Mouse (Mus musculus) forebrain, postnatal 0 days (tissue): ENCODE measurements around the gene Hnrnph2. TPM values are rescaled to one million over a fixed set of nuclear protein-coding genes. Genes with fewer than 3 reads are reported as not detected.

Experiments
- ATAC-seq: fragments of 200-750 bp; cut with Nextera tagmentation; 2 replicates; pipeline ENCODE4 v1.8.0; 2017; ENCODE audit warnings: mild to moderate bottlenecking, moderate library complexity
- DNase-seq: peaks from one replicate; pipeline ENCODE4 v3.0.0-alpha.2; 2015
- H3K27ac ChIP-seq: fragments of 300-500 bp; sonication (generic); 2 replicates; pipeline ENCODE4 v1.5.1; 2014; ENCODE audit warnings: low read depth, mild to moderate bottlenecking, antibody characterized with exemption, low read length, moderate library complexity, mixed read lengths
- H3K27me3 ChIP-seq: fragments of 300-500 bp; sonication (generic); 2 replicates; pipeline ENCODE4 v1.6.1; 2014; ENCODE audit warnings: mild to moderate bottlenecking, low read length, mixed read lengths; ENCODE audit not compliant: insufficient read depth
- H3K36me3 ChIP-seq: fragments of 300-500 bp; sonication (generic); 2 replicates; pipeline ENCODE4 v1.6.1; 2014; ENCODE audit warnings: mild to moderate bottlenecking, moderate library complexity; ENCODE audit not compliant: insufficient read depth
- H3K4me1 ChIP-seq: fragments of 300-500 bp; sonication (generic); 2 replicates; pipeline ENCODE4 v1.6.1; 2014; ENCODE audit warnings: antibody characterized with exemption; ENCODE audit not compliant: insufficient read depth
- H3K4me2 ChIP-seq: fragments of 300-500 bp; sonication (generic); 2 replicates; pipeline ENCODE4 v1.6.1; 2014; ENCODE audit warnings: low read depth, mild to moderate bottlenecking, moderate library complexity
- H3K4me3 ChIP-seq: fragments of 300-500 bp; sonication (generic); 2 replicates; pipeline ENCODE4 v1.5.1; 2014; ENCODE audit warnings: low read depth, low read length, mixed read lengths
- H3K9ac ChIP-seq: fragments of 300-500 bp; sonication (generic); 2 replicates; pipeline ENCODE4 v1.6.1; 2014; ENCODE audit warnings: mild to moderate bottlenecking
- H3K9me3 ChIP-seq: fragments of 300-500 bp; sonication (generic); 2 replicates; pipeline ENCODE4 v1.6.1; 2016; ENCODE audit warnings: low read length
- CTCF ChIP-seq: sonication (generic); IDR thresholded peaks from 2 replicates; pipeline ENCODE4 v1.5.1; 2016; ENCODE audit warnings: antibody characterized with exemption, control low read depth, low read depth
- WGBS: fragments of 180-500 bp; shearing (Covaris S2); extraction: QIAGEN DNeasy Blood & Tissue Kit; methylation state at CpG from one replicate; pipeline ENCODE4 v1.1.7; 2014; 5-methylcytosine and 5-hydroxymethylcytosine counted together
- polyA plus RNA-seq: library from polyadenylated mRNA; unstranded; fragments of >200 nt; fragmentation: Nextera tagmentation; extraction: Ambion mirVana; gene quantifications from 2 replicates; pipeline ENCODE4 v1.2.1, GENCODE M21; 2015
- total RNA-seq: library from RNA; depleted of rRNA; stranded (reverse); fragments of >200 nt; gene quantifications from 2 replicates; pipeline ENCODE4 v1.2.3, GENCODE M21; 2014; rRNA removed

Gene Hnrnph2
- total and polyA plus RNA-seq, 2 experiments from 2014 or later: 72.2 to 134 TPM

- Histone ChIP-seq H3K4me1 (no peaks in the 10 kb centered on the region), H3K9me3 (no peaks in the 10 kb centered on the region), H3K4me3 (no peak overlapping the region), H3K9ac (no peak overlapping the region), H3K4me2 (no peak overlapping the region), H3K36me3 (no peaks in the 10 kb centered on the region), H3K27ac (no peak overlapping the region), H3K27me3 (no peaks in the 10 kb centered on the region)
- TF ChIP-seq CTCF: no peak
- DNase-seq (no peak), ATAC-seq (no peak)
- 67% methylated on average over 1 of the region's 1 CpGs for WGBS
Observed at GRCm38 (mm10) chrX:134652061-134652460, 51.1 kb downstream of the Hnrnph2 start.

Other genes with a start within 250 kb of the Hnrnph2 start
- 35.6 and 38.2 TPM in 2 replicates for gene Drp2, start 196.6 kb upstream of the Hnrnph2 start, total RNA-seq
- 6.7 and 10.1 TPM in 2 replicates for gene Drp2, start 196.6 kb upstream of the Hnrnph2 start, polyA plus RNA-seq
- gene Taf7l, start 124.7 kb upstream of the Hnrnph2 start, total RNA-seq: not detected in 2 replicates
- 0.24 TPM in 1 of 2 replicates, not detected in the other for gene Taf7l, start 124.7 kb upstream of the Hnrnph2 start, polyA plus RNA-seq
- 18.3 and 18.5 TPM in 2 replicates for gene Timm8a1, start 59.3 kb upstream of the Hnrnph2 start, total RNA-seq
- gene Timm8a1, start 59.3 kb upstream of the Hnrnph2 start, polyA plus RNA-seq: 45.5 and 55.2 TPM in 2 replicates
- 0.31 and 1.2 TPM in 2 replicates for gene Btk, start 17.6 kb upstream of the Hnrnph2 start, total RNA-seq
- gene Btk, start 17.6 kb upstream of the Hnrnph2 start, polyA plus RNA-seq: 0.45 and 0.59 TPM in 2 replicates
- 467 and 887 TPM in 2 replicates for gene Rpl36a, start 15.5 kb upstream of the Hnrnph2 start, total RNA-seq
- gene Rpl36a, start 15.5 kb upstream of the Hnrnph2 start, polyA plus RNA-seq: 198 and 280 TPM in 2 replicates
- gene Gla, start 54 bp upstream of the Hnrnph2 start, total RNA-seq: 5.8 and 6.3 TPM in 2 replicates
- gene Gla, start 54 bp upstream of the Hnrnph2 start, polyA plus RNA-seq: 3.8 and 4.3 TPM in 2 replicates
- 16.7 and 26.6 TPM in 2 replicates for gene Armcx4, start 85.3 kb downstream of the Hnrnph2 start, total RNA-seq
- gene Armcx4, start 85.3 kb downstream of the Hnrnph2 start, polyA plus RNA-seq: 4.4 and 5.9 TPM in 2 replicates
- 62.0 and 64.1 TPM in 2 replicates for gene Armcx1, start 116.8 kb downstream of the Hnrnph2 start, total RNA-seq
- gene Armcx1, start 116.8 kb downstream of the Hnrnph2 start, polyA plus RNA-seq: 21.0 and 37.5 TPM in 2 replicates
- 28.1 and 31.6 TPM in 2 replicates for gene Armcx6, start 150.2 kb downstream of the Hnrnph2 start, total RNA-seq
- 30.8 and 40.9 TPM in 2 replicates for gene Armcx6, start 150.2 kb downstream of the Hnrnph2 start, polyA plus RNA-seq
- gene Armcx3, start 155.4 kb downstream of the Hnrnph2 start, total RNA-seq: 66.5 and 68.5 TPM in 2 replicates
- 57.7 and 68.4 TPM in 2 replicates for gene Armcx3, start 155.4 kb downstream of the Hnrnph2 start, polyA plus RNA-seq
- 104 and 128 TPM in 2 replicates for gene Armcx2, start 208.0 kb downstream of the Hnrnph2 start, total RNA-seq
- gene Armcx2, start 208.0 kb downstream of the Hnrnph2 start, polyA plus RNA-seq: 57.4 and 70.4 TPM in 2 replicates